Mouse (Mus musculus) brain, embryonic 14.5 days (tissue): Measurements from ENCODE around the gene Lamc3.

ENCODE experiments used
- CTCF ChIP-seq: fragments of 200-500 bp; IDR thresholded peaks from 2 replicates; pipeline ENCODE4 v1.5.1; 2012; ENCODE audit warnings: inconsistent platforms, mild to moderate bottlenecking, moderate library complexity, borderline replicate concordance; ENCODE audit not compliant: insufficient read depth, insufficient read length; ENCODE audit errors: extremely low read depth
- POLR2A ChIP-seq: fragments of 200-500 bp; IDR thresholded peaks from 2 replicates; pipeline ENCODE4 v1.6.1; 2012; ENCODE audit warnings: mild to moderate bottlenecking, inconsistent platforms, borderline replicate concordance; ENCODE audit not compliant: poor library complexity, insufficient read depth, insufficient read length, severe bottlenecking; ENCODE audit errors: extremely low read depth

- TF ChIP-seq POLR2A (no peak), CTCF (no peak)
Measured at GRCm38 (mm10) chr2:31905682-31906081, 18.6 kb downstream of the Lamc3 start.
